Mouse (Mus musculus) stomach, postnatal 0 days (tissue): ENCODE data around the gene Chkb.

Source experiments
- CTCF ChIP-seq: IDR thresholded peaks from 2 replicates; pipeline ENCODE4 v1.5.1; 2016; ENCODE audit warnings: antibody characterized with exemption, low read depth, mild to moderate bottlenecking, moderate library complexity
- EP300 ChIP-seq: optimal IDR thresholded peaks from 2 replicates; pipeline ENCODE3; 2016; ENCODE audit warnings: antibody characterized with exemption

GRCm38 (mm10) chr15:89404831-89405623, 24.7 kb downstream of the Chkb start:
- TF ChIP-seq CTCF (no peak), EP300 (no peak)
